Mouse (Mus musculus): Measurements from ENCODE around the gene Kif17.

Gene Kif17

DNA sequence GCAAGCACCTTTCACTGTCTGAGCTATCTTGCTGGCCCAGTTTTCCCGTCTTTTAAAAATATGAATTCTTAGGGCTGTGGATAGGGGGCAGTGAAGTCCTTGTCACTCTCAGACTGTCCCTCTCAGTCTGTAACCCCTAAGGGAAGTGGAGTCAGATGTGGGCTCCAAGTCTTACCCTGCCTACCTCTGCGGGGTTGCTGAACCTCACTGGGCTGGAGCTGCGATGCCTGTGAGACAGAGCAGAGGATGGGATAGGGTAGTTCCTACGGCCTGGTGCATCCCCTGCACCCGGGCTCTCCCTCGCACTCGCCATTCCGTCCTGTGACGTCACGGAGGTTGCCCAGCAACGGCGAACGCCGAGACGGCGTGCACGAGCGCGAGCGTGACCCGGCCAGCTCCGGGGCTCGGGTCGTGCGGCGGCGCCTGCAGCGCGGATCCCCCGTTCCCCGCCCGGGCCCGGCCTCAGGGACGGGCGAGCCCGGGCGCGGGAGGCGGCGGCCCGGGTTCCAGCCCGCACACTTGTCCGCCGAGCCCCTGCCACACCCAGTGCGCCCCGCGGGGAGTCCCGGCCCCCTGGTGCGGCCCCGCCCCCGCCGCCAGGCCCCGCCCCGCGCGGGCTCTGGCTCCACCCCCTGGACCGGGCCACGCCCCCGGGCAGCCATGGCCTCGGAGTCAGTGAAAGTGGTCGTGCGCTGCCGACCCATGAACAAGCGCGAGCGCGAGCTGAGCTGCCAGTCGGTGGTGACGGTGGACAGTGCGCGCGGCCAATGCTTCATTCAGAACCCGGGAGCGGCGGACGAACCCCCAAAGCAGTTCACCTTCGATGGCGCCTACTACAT, 11.8 kb downstream of the Kif17 start:
- DNase-seq = peak; percentile 91

DNA sequence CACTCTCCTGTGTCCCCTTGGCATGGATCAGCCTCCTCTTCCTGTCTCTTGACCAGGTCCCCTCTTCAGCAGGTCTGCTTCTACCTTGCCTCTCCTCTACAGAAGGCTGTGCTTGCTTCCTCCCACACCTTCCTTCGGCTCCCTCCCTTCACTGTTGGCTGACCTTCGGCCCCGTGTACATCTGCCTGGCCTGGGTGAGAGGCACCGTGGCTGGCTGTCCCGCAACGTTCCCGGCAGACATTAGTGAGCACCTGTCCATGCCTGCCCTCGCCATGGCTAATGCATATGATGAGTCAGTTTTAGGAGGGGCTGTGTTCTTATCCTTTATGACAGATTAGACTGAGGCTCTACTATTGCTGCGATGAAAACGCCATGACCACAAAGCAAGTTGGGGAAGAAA, 17.6 kb downstream of the Kif17 start:
- DNase-seq = no peak

DNA sequence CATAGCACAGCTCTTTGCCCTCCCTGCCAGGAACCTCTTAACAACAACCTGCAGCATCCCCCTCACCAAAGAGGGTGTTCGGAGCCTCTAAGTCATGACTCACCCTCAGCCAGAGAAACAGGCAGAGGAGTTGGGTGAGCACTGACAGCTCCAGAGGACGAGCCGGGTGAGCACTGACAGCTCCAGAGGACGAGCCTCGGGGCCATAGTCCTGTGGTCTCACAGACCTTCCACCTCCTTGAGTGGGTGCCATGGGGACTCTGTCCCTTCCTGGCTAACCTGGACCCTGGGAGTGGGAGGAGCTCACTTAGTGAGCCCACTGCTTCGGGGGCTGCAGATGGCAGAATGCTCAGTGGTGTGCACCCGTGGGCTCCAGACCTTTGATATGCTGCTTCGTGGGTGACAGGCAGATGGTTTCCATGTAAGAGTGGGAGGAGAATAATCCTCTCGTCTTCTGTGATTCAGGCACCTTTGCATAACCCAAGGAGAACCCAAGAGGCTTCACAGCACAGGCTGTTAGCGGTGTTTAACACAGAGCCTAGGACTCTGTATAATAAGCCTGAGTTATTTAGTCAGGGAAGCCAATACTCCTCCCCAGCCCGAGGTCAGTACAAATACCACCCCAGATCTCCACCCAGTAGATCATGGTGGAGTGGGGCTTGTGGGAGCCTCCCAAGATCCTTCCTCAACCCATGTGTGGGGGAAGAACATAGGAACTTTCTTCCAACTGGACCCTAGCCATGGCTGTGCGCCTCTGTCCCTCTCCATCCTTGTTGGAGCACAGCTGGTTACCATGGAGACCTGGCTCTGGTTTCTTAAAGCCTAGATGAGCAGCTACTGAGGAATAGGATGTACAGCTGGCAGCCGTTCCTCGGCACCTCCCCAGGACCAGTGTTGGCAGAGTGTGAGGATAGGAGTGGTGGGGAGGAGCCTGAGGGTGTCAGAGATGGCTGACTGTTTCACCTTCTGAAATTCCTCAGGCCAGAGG, 22.1 kb downstream of the Kif17 start:
- DNase-seq = peak; percentile 58

GRCm38 (mm10) chr4:138278346-138278745, 28.1 kb downstream of the Kif17 start:
- DNase-seq = no peak

DNA sequence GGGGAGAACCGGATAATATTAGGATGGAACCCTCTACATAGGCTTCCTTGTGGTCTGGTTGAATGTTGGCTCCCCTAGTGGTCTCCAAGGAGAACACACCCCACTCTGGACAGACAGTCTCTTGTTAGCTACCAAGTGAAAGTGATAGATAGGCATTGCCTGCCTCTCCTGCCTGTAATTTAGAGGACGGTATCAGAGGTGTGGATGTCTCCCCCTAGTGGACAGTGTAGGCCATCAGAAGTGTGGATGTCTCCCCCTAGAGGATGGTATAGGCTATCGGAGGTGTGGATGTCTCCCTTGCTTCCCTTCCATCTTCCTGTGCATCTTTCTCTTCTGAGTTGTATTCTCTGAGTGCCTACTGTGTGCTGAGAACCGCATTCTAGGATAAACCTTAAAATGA, 32.6 kb downstream of the Kif17 start:
- DNase-seq = peak; percentile 65

DNA sequence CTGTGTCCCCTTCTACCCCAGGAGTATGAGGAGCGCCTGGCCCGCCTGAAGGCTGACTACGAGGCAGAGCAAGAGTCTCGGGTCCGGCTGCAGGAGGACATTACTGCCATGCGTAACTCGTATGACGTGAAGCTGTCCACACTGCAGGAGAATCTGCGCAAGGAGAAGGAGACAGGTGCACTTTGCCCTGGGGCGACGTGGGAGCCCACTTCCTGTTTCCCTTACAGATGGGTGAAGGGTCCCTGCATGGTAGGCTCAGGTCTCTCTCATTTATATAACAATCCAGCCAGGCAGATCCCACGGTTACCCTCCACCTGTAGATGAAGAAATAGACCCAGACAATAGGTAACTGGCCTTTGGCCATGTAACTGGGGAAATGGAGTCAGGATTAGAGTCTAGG, 36.2 kb downstream of the Kif17 start:
- no peak for DNase-seq

DNA sequence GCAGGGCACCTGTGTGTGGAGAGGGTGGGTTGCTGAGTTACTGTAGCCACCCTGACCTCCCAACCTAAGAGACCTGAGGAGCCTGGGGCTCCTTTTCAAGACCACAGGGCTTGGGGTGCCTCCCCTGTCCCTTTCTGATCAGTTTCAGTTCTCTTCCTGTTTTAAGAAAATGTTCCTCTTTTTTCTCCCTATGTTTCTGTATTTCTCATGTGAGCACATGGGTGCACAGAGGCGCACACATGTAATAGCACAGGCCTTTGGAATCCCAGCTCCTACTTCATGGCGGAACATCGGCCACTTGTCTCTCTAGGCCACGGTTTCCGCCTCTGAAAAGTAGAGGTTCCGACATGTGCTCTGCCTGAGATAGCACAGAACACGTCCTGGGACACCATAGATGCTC, 38.5 kb downstream of the Kif17 start:
- DNase-seq = no peak

GRCm38 (mm10) chr4:138292028-138292427, 41.8 kb downstream of the Kif17 start:
- DNase-seq = no peak

DNA sequence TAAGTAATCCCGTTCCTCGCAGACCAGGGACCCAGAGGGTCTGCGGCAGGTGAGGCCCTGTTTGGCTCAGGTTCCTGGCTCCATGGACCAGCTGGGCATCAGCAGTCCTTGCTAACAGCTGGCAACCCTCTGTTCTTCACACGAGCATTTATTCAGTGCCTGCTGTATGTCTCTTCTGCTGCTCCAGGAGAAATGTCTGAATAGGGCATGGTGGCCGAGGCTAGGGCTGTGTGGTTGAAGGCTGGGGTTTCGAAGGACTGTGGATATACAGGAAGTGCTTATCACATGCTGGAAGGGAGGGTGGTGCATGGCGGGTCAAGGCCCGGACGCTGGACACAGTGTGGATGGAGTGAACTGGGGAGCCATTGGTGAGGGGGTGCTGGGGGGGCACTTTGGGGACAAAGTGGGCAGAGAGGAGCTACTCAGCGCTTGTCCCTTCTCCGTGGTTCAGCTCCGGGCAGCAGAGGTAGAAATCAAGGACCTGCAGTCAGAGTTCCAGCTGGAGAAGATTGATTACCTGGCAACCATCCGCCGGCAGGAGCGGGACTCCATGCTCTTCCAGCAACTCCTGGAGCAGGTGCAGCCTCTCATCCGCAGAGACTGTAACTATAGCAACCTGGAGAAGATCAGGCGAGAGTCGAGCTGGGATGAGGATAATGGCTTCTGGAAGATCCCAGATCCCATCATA, 43.2 kb downstream of the Kif17 start:
- no peak for DNase-seq

- no peak for DNase-seq
Observed at GRCm38 (mm10) chr4:138293949-138294550, 43.8 kb downstream of the Kif17 start.

DNA sequence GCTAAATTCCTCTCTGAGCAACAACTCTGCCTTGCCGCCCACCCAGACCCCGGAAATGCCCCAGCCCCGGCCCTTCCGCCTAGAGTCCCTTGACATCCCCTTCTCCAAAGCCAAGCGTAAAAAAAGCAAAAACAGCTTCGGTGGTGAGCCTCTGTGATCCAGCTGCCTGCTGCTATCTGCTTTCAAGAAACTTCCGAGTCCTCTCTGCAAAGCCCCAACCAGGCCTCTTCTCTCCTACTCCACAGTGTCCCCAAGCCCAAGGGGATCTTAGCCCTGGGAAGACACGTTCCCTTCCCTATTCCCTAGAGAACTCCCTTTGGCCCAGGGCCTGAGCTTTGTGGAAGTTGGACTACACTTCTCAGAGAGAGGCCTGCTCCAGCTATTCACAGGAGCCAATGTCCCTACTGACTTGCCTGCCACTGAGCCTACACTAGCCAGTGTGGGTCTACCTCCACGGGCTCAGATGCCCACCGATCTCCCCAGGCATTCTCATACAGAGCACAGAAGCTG, 51.1 kb downstream of the Kif17 start:
- no peak for DNase-seq

DNA sequence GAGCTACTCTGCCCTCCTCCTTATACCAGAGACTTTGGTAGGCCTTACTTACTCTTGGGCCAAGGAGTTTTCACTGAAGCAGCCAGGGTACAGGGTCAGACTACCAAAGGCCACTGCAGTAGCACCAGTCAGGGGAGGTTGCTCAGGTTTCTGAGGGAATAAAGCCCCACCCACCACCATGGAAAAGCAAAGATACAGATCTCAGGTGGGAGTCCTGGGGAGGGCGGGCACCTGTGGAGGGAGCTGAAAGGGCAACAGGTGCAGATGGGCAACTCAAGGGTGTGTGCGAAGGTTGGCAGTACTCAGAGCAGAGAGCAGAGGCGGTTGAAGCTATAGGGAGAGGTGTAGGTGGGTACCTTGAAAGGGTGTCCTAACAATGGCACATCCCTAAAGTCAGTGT, 52.8 kb downstream of the Kif17 start:
- DNase-seq = no peak

DNA sequence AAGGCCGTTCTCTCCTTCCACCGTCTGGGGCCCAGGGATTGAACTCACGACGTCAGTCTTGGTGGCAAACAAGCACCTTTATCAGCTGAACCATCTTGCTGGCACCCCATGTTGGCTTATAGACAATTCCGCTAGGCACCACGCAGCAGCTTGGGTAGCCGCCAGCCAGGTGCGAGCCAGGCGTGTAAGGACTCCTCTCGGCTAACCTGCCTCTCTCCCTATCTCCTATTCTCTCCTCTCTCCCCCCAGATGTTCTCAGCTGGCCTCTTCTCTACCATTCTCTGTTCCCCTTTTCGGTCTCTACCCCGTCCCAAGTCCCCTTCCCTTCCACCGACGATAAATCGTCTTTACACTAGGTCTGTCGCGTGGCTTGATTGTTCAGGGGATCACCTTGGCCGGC, 53.5 kb downstream of the Kif17 start:
- DNase-seq = no peak

DNA sequence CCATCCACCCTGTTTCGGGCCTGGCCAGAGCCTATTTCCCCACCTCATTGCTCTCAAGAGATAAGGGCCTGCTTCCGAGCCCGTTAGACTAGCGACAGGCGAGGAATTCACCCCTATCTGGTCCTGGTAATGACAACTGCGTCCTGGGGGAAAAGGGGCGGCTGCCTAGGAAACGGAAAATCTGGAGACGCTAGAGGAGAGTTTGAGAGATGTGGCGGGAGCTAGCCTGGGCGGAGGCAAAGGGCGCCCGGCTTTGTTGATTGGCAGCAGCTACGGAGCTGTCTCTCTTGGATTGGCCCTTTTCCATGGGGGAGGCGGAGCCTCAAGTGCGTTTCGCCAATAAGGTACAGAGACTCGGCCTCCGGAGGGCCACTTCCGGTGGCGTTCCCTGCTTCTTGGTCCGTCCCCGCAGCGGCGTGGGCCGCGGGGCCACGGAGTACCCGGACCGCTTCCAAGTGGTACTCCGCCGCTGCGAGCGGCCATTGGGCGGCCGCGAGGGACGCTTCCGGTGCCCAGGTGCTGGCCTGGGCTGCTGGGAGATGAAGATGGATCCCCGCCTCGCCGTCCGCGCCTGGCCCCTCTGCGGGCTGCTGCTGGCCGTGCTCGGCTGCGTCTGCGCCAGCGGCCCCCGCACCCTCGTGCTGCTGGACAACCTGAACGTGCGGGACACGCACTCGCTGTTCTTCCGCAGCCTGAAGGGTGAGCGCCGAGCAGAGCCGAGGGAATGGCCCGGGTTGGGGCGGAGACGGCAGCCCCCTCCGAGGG, 54.3 kb downstream of the Kif17 start, which contains the start of gene Ddost:
Gene Ddost, plus strand, starts transcription at position 391 of the 765 bp plus-strand sequence.
- peak; percentile 98 for DNase-seq

DNA sequence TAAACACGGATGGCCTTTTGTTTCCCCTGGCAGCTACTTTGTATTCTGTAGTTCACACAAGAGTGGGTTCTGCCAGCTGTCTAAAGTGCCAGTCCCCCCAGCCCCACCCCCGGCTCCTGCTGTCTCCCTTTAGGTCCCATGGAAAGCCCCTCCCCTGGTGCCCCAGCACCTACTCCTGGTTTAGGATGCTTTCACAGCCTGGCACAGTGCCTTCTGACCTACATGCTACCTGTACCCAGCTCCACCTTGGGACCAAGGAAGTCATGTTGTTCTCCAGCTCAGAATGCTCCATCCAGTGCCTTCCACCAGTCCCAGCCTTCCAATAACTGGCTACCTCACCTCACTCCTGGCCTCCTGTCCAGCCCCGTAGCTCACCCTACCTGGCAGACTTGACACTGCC, 56.8 kb downstream of the Kif17 start:
- DNase-seq = no peak

- no peak for DNase-seq
Observed at GRCm38 (mm10) chr4:138307739-138308138, 57.5 kb downstream of the Kif17 start.

GRCm38 (mm10) chr4:138310311-138310910, 60.2 kb downstream of the Kif17 start:
- DNase-seq = no peak

- peak; percentile 64 for DNase-seq
Observed at GRCm38 (mm10) chr4:138311595-138311994, 61.4 kb downstream of the Kif17 start.

GRCm38 (mm10) chr4:138312105-138312504, 61.9 kb downstream of the Kif17 start:
- no peak for DNase-seq

GRCm38 (mm10) chr4:138313021-138313420, 62.8 kb downstream of the Kif17 start:
- DNase-seq = no peak

GRCm38 (mm10) chr4:138313795-138314194, 63.6 kb downstream of the Kif17 start:
- DNase-seq = no peak

Data from lung, postnatal 14 days (tissue).